Mouse (Mus musculus) layer of hippocampus, adult 2 months (tissue): ENCODE measurements at regions not wholly inside any gene's neighbourhood (a gene's known extent, or its start where the extent isn't known, plus 50 kb on each side); places are given as distances from the start of the nearest gene placed in this dataset.
A peak's percentile ranks its signal among the peaks of the same experiment; 100 is the strongest.

Experiments
- DNase-seq, 2 experiments: peaks; one replicate each; pipeline ENCODE4 v3.0.0; 2022; ENCODE audit warnings: low spot score in 2 of 2
- H3K27ac ChIP-seq: fragments of 200-600 bp; 2 replicates; pipeline ENCODE4 v1.8.1; 2022
- H3K4me3 ChIP-seq: fragments of 200-600 bp; 2 replicates; pipeline ENCODE4 v1.8.1; 2022; ENCODE audit warnings: mild to moderate bottlenecking
- CTCF ChIP-seq: fragments of 200-600 bp; conservative IDR thresholded peaks from 2 replicates; pipeline ENCODE4 v1.8.1; 2022; ENCODE audit warnings: antibody characterized with exemption, mild to moderate bottlenecking, moderate library complexity

- TF ChIP-seq CTCF: peak; percentile 75
- DNase-seq: no peak
- Histone ChIP-seq H3K4me3 (no peak overlapping the region), H3K27ac (no peak overlapping the region)
These were observed 313.4 kb upstream of the G6pd2 start for GRCm38 (mm10) chr5:61495226-61495625.

GRCm38 (mm10) chr5:61507406-61507805 lies 301.2 kb upstream of the G6pd2 start:
- no peak for TF ChIP-seq CTCF
- DNase-seq: no peak
- Histone ChIP-seq H3K27ac (no peak overlapping the region), H3K4me3 (no peak overlapping the region)

GRCm38 (mm10) chr5:61540502-61540901 lies 268.1 kb upstream of the G6pd2 start:
- no peak for DNase-seq
- no peak for TF ChIP-seq CTCF
- Histone ChIP-seq H3K27ac (no peak overlapping the region), H3K4me3 (no peak overlapping the region)

GRCm38 (mm10) chr5:61546632-61547492 lies 261.8 kb upstream of the G6pd2 start:
- no peak overlapping the region for H3K4me3 ChIP-seq
- no peak for DNase-seq
- TF ChIP-seq CTCF: no peak
- no peak overlapping the region for H3K27ac ChIP-seq

- Histone ChIP-seq H3K4me3 (no peak overlapping the region), H3K27ac (no peak overlapping the region)
- no peak for TF ChIP-seq CTCF
- DNase-seq: no peak
These were observed 255.1 kb upstream of the G6pd2 start for GRCm38 (mm10) chr5:61553526-61553925.
